Mouse (Mus musculus) liver, embryonic 14.5 days (tissue): ENCODE measurements around the gene Gnat1.

Experiments used
- CTCF ChIP-seq: IDR thresholded peaks from 2 replicates; pipeline ENCODE4 v1.5.1; 2016; ENCODE audit warnings: antibody characterized with exemption, low read depth, control low read depth
- EP300 ChIP-seq: IDR thresholded peaks from 2 replicates; pipeline ENCODE4 v1.6.1; 2016; ENCODE audit warnings: antibody characterized with exemption, low read depth

DNA sequence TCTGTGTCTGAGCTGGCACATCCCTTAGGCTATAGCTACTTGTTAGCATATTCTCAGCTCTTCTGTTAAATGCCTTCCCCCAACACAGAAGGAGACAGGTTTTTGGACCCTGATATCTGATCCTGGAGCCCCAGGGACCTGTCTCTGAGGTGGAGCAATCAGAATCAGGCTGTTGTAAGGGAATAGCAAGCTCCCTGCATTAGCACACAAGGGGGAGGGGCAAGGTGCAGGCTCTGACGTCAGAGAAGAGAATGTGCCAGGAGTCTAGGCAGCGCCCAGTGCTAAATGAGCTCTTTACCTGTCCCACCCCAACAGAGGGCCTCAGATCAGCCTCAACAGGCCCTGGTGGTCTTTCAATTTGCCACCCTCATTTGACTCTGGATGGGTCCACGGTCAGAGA is 47.5 kb upstream of the Gnat1 start:
- TF ChIP-seq CTCF (no peak), EP300 (no peak)
